Mouse (Mus musculus) hindbrain, embryonic 15.5 days (tissue): Measurements from ENCODE around the gene Col4a1. TPM values are rescaled to one million over a fixed set of nuclear protein-coding genes. Genes with fewer than 3 reads are reported as not detected.

Experiments used
- ATAC-seq: fragments of 200-750 bp; cut with Nextera tagmentation; 2 replicates; pipeline ENCODE4 v1.8.0; 2017; ENCODE audit warnings: low read depth, moderate number of reproducible peaks, moderate TSS enrichment; ENCODE audit not compliant: low FRiP score
- H3K27ac ChIP-seq: fragments of 300-500 bp; sonication (generic); replicated peaks from 2 replicates; pipeline ENCODE4 v1.5.1; 2015; ENCODE audit warnings: mild to moderate bottlenecking, inconsistent platforms
- H3K27me3 ChIP-seq: fragments of 300-500 bp; sonication (generic); 2 replicates; pipeline ENCODE4 v1.6.1; 2015; ENCODE audit warnings: control low read depth, inconsistent platforms
- H3K36me3 ChIP-seq: fragments of 300-500 bp; sonication (generic); 2 replicates; pipeline ENCODE4 v1.6.1; 2015; ENCODE audit warnings: control low read depth, inconsistent platforms
- H3K4me1 ChIP-seq: fragments of 300-500 bp; sonication (generic); replicated peaks from 2 replicates; pipeline ENCODE4 v1.6.1; 2015; ENCODE audit warnings: control low read depth, inconsistent platforms
- H3K4me2 ChIP-seq: fragments of 300-500 bp; sonication (generic); 2 replicates; pipeline ENCODE4 v1.6.1; 2015; ENCODE audit warnings: moderate library complexity, mild to moderate bottlenecking, inconsistent platforms
- H3K4me3 ChIP-seq: fragments of 300-500 bp; sonication (generic); 2 replicates; pipeline ENCODE4 v1.5.1; 2015; ENCODE audit warnings: mild to moderate bottlenecking, inconsistent platforms
- H3K9ac ChIP-seq: fragments of 300-500 bp; sonication (generic); 2 replicates; pipeline ENCODE4 v1.6.1; 2015; ENCODE audit warnings: inconsistent platforms
- H3K9me3 ChIP-seq: fragments of 300-500 bp; sonication (generic); 2 replicates; pipeline ENCODE4 v1.6.1; 2016; ENCODE audit warnings: control low read depth, inconsistent platforms
- WGBS: fragments of 180-500 bp; shearing (Covaris S2); methylation state at CpG from one replicate; pipeline ENCODE4 v1.1.7; 2015; 5-methylcytosine and 5-hydroxymethylcytosine counted together
- polyA plus RNA-seq: library from polyadenylated mRNA; unstranded; fragments of >200 nt; fragmentation: Nextera tagmentation; extraction: Ambion mirVana; gene quantifications from 2 replicates; pipeline ENCODE4 v1.2.1, GENCODE M21; 2015

Gene Col4a1
- polyA plus RNA-seq, 1 experiment from 2014 or later: 92.1 TPM

GRCm38 (mm10) chr8:11258517-11259136 lies 54.0 kb downstream of the Col4a1 start:
- 0 out of 2 replicates have a peak, but pooled peaks cover 4% of the 10 kb centered on the region for H3K4me1 ChIP-seq
- WGBS: 78% methylated on average over 2 of the region's 2 CpGs
- H3K27ac ChIP-seq: no peak overlapping the region
- no peak overlapping the region for H3K9ac ChIP-seq
- no peak overlapping the region for H3K4me2 ChIP-seq
- no peak for ATAC-seq
- H3K27me3 ChIP-seq: no peaks in the 10 kb centered on the region
- H3K9me3 ChIP-seq: no peaks in the 10 kb centered on the region
- H3K4me3 ChIP-seq: no peak overlapping the region
- no peaks in the 10 kb centered on the region for H3K36me3 ChIP-seq

DNA sequence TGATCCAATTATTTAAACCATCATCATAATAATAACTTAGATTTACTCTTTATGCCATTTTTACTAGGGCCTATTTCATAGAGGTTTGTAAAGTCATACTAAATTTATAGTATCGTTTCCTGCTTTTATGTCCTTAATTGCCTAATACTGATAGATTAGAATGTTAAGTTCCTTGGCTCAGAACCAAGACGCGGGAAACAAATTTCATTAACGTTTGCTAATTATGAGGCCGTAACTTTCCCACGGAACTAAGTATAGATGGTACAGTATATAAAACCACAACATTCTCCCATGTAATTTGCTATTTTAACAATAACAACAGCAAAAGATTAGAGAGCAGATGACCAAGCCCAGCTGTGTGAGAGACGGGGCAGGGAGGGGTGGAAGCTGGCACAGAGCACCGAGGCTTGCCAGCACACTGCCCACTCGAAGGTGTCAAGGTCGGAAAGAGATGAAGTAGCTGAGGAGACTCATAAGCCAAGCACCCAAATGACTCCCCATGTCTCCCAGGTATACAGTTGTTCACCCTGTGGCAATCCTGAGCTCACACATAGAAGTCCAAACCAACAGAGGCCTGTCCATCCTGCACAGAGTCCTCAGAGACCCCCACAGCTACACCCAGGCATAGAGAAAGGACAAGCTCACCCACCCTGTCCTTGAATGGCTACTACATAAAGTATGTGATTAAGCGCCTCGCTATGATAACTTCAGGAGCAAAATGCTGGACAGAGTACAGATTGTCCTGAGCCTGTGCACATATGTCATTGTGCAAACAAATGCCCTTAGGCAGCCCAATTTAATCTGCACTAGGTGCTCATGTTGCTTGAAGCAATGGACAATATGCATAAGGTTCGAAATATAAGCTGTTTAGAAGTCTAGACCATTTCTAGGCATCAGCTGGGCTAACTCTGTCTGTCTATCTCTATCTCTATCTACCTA lies 55.3 kb downstream of the Col4a1 start:
- no peak overlapping the region for H3K4me3 ChIP-seq
- H3K9me3 ChIP-seq: no peaks in the 10 kb centered on the region
- no peak for ATAC-seq
- H3K4me2 ChIP-seq: no peak overlapping the region
- 0 out of 2 replicates have a peak, but pooled peaks cover 4% of the 10 kb centered on the region for H3K4me1 ChIP-seq
- H3K36me3 ChIP-seq: no peaks in the 10 kb centered on the region
- H3K9ac ChIP-seq: no peak overlapping the region
- H3K27ac ChIP-seq: no peak overlapping the region
- 77% methylated on average over 13 of the region's 13 CpGs for WGBS
- H3K27me3 ChIP-seq: no peaks in the 10 kb centered on the region

DNA sequence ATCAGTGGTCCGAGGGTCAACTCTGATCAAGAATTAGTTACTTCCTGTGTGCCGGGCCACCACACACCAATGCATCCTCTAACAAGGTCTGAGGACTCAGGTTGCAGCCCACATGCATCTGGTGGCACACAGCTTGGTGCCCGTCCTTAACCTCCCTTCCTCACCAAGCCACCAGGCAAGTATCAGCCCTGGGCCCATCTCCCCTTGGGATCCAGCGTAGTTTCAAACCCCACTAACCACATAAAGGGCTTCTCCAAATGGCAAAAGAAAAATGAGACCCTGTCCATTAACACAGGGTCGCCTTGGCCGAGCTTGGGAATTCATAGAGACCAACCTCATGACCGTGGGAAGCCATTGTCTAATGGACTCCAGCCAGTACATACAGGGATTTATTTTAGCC lies 56.2 kb downstream of the Col4a1 start:
- Histone ChIP-seq H3K36me3 (no peaks in the 10 kb centered on the region), H3K4me1 (0 out of 2 replicates have a peak, but pooled peaks cover 4% of the 10 kb centered on the region), H3K4me2 (no peak overlapping the region), H3K27ac (no peak overlapping the region), H3K9ac (no peak overlapping the region), H3K4me3 (no peak overlapping the region), H3K9me3 (no peaks in the 10 kb centered on the region), H3K27me3 (no peaks in the 10 kb centered on the region)
- WGBS: 71% methylated on average over 7 of the region's 7 CpGs
- no peak for ATAC-seq

GRCm38 (mm10) chr8:11255680-11256079 lies 56.9 kb downstream of the Col4a1 start:
- ATAC-seq: no peak
- Histone ChIP-seq H3K4me2 (no peak overlapping the region), H3K4me1 (0 out of 2 replicates have a peak, but pooled peaks cover 4% of the 10 kb centered on the region), H3K4me3 (no peak overlapping the region), H3K27me3 (no peaks in the 10 kb centered on the region), H3K36me3 (no peaks in the 10 kb centered on the region), H3K9me3 (no peaks in the 10 kb centered on the region), H3K9ac (no peak overlapping the region), H3K27ac (no peak overlapping the region)
- 86% methylated on average over 7 of the region's 7 CpGs for WGBS

- Histone ChIP-seq H3K4me2 (no peak overlapping the region), H3K9me3 (no peaks in the 10 kb centered on the region), H3K4me1 (0 out of 2 replicates have a peak, but pooled peaks cover 4% of the 10 kb centered on the region), H3K27ac (no peak overlapping the region), H3K9ac (no peak overlapping the region), H3K4me3 (no peak overlapping the region), H3K36me3 (no peaks in the 10 kb centered on the region), H3K27me3 (no peaks in the 10 kb centered on the region)
- ATAC-seq: no peak
- 93% methylated on average over 10 of the region's 10 CpGs for WGBS
These were observed 57.6 kb downstream of the Col4a1 start for GRCm38 (mm10) chr8:11254914-11255530.

DNA sequence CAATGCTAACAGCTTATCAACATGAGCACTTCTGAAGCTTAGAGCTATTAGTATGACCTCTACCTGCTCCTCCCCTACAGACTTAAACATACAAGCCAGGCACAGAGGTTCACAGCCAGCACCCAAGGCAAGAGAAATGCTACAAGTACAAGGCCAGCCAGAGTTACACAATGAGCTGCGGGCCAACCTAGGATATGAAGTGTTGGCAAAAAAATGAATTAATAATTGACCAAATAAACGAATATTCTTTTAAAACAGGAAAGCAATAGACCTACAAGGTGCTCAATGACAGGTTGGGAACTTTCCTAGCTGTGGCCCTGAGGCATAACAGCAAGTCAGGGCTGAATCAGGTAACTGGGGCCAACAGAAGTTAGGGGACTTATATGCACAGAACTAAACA lies 58.1 kb downstream of the Col4a1 start:
- Histone ChIP-seq H3K4me1 (0 out of 2 replicates have a peak, but pooled peaks cover 4% of the 10 kb centered on the region), H3K27ac (no peak overlapping the region), H3K4me2 (no peak overlapping the region), H3K36me3 (no peaks in the 10 kb centered on the region), H3K9me3 (no peaks in the 10 kb centered on the region), H3K9ac (no peak overlapping the region), H3K27me3 (no peaks in the 10 kb centered on the region), H3K4me3 (no peak overlapping the region)
- no peak for ATAC-seq
- WGBS: 74% methylated on average over 2 of the region's 2 CpGs

DNA sequence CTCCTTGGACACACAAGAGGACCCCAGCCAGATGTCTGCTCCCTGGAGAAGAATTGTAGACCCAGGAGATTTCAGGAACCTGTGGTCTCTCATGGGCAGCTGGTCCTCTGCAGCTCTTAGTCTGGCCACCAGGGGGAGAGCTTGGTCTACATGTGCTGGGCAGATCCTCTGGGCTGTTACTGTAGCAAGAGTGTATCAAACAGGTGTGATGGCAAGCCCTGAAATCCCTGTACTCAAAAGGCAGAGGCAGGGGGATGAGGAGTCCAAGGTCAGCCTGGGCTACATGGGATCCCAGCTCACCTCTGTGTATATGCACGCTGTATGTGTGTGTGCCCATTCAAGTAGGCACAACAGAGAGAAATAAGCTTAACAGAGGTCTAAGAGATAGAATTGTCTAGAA lies 59.1 kb downstream of the Col4a1 start:
- WGBS: 61% methylated on average over 1 of the region's 1 CpGs
- Histone ChIP-seq H3K36me3 (no peaks in the 10 kb centered on the region), H3K9ac (no peak overlapping the region), H3K4me2 (no peak overlapping the region), H3K4me1 (0 out of 2 replicates have a peak, but pooled peaks cover 4% of the 10 kb centered on the region), H3K27ac (no peak overlapping the region), H3K4me3 (no peak overlapping the region), H3K27me3 (no peaks in the 10 kb centered on the region), H3K9me3 (no peaks in the 10 kb centered on the region)
- ATAC-seq: 0 out of 2 replicates have a peak, but pooled peaks have one; percentile 50

- H3K9ac ChIP-seq: no peak overlapping the region
- H3K4me3 ChIP-seq: no peak overlapping the region
- H3K27ac ChIP-seq: no peak overlapping the region
- H3K36me3 ChIP-seq: no peaks in the 10 kb centered on the region
- 89% methylated on average over 10 of the region's 10 CpGs for WGBS
- H3K4me1 ChIP-seq: 0 out of 2 replicates have a peak, but pooled peaks cover 4% of the 10 kb centered on the region
- no peaks in the 10 kb centered on the region for H3K27me3 ChIP-seq
- ATAC-seq: no peak
- no peaks in the 10 kb centered on the region for H3K9me3 ChIP-seq
- no peak overlapping the region for H3K4me2 ChIP-seq
These were observed 59.6 kb downstream of the Col4a1 start for GRCm38 (mm10) chr8:11253041-11253440.

DNA sequence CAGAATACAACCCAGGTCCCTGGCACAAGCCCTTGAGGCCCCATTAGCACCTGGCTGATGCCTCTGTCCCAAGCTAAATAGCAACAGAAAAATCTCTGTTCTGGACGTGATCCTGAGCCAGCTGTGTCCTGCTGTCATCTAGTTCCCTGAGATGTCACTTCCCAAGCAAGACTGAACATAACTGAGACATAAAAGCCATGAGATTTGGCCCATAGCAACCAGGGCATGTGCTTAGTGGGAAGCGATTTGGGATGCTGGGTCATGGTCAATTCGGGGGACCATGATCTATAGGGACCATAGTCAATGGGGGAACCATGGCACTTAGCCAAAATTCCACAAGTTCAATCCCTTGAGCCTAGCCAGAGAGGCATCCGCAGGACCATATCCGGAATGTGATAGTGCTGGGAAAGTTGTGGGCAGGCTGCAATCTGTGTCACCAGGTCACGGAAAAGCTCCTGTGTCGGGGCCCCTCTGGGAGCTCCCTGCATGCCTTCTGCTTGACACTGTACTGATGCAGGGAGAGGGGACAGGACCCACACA lies 60.3 kb downstream of the Col4a1 start:
- H3K9ac ChIP-seq: no peak overlapping the region
- H3K27me3 ChIP-seq: no peaks in the 10 kb centered on the region
- no peak overlapping the region for H3K4me2 ChIP-seq
- WGBS: 65% methylated on average over 7 of the region's 7 CpGs
- H3K9me3 ChIP-seq: no peaks in the 10 kb centered on the region
- ATAC-seq: no peak
- no peaks in the 10 kb centered on the region for H3K36me3 ChIP-seq
- 0 out of 2 replicates have a peak, but pooled peaks cover 4% of the 10 kb centered on the region for H3K4me1 ChIP-seq
- no peak overlapping the region for H3K4me3 ChIP-seq
- H3K27ac ChIP-seq: no peak overlapping the region

DNA sequence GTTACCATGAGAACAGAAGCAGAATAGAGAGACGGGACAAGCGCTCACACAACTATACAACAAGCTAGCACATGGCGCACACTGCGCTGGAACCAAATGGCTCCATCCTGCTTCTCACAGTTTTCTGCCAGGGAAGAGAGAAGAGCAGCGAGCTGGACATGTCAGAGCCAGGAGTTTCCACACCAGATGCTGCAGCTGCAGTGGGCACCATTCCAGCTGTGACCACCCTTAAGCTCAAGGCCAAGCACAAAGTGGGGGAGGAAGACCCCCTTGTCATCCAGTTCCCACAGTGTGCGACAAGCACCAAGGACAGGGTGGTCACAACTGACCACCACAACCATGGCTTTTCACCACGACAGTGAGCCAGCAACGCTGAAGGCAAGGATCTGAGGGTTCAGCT lies 62.5 kb downstream of the Col4a1 start:
- Histone ChIP-seq H3K9ac (no peak overlapping the region), H3K4me3 (no peak overlapping the region), H3K27me3 (no peaks in the 10 kb centered on the region), H3K4me1 (no peaks in the 10 kb centered on the region), H3K27ac (peak overlapping the region; percentile 7; the same call in 1 of the 2 replicates), H3K9me3 (no peaks in the 10 kb centered on the region), H3K36me3 (no peaks in the 10 kb centered on the region), H3K4me2 (no peak overlapping the region)
- ATAC-seq: no peak
- WGBS: 77% methylated on average over 8 of the region's 8 CpGs

- 73% methylated on average over 7 of the region's 7 CpGs for WGBS
- Histone ChIP-seq H3K27ac (no peak overlapping the region), H3K9ac (no peak overlapping the region), H3K9me3 (no peaks in the 10 kb centered on the region), H3K36me3 (no peaks in the 10 kb centered on the region), H3K4me1 (no peaks in the 10 kb centered on the region), H3K27me3 (no peaks in the 10 kb centered on the region), H3K4me2 (no peak overlapping the region), H3K4me3 (no peak overlapping the region)
- no peak for ATAC-seq
These were observed 63.0 kb downstream of the Col4a1 start for GRCm38 (mm10) chr8:11249541-11250058.
